Mouse (Mus musculus): ENCODE data around the gene Gadd45gip1.

Gadd45gip1 gene

GRCm38 (mm10) chr8:84832034-84832717, 854 bp downstream of the Gadd45gip1 start:
- DNase-seq (ENCODE audit: low read depth, low spot score): peak; percentile 76

- peak; percentile 30 for DNase-seq (ENCODE audit: low read depth, low spot score)
Measured at GRCm38 (mm10) chr8:84832759-84833742, 1.7 kb downstream of the Gadd45gip1 start.

- DNase-seq (ENCODE audit: low read depth, low spot score): no peak
Measured at GRCm38 (mm10) chr8:84834002-84834865, 2.9 kb downstream of the Gadd45gip1 start.

- no peak for DNase-seq (ENCODE audit: low read depth, low spot score)
Measured at GRCm38 (mm10) chr8:84834866-84835855, 3.8 kb downstream of the Gadd45gip1 start.

GRCm38 (mm10) chr8:84837149-84837911, 6.0 kb downstream of the Gadd45gip1 start:
- DNase-seq (ENCODE audit: low read depth, low spot score): peak; percentile 57

- DNase-seq (ENCODE audit: low read depth, low spot score): no peak
Measured at GRCm38 (mm10) chr8:84837912-84838470, 6.7 kb downstream of the Gadd45gip1 start.

- no peak for DNase-seq (ENCODE audit: low read depth, low spot score)
Measured at GRCm38 (mm10) chr8:84838513-84838912, 7.2 kb downstream of the Gadd45gip1 start.

- no peak for DNase-seq (ENCODE audit: low read depth, low spot score)
Measured at GRCm38 (mm10) chr8:84839411-84839810, 8.1 kb downstream of the Gadd45gip1 start.

GRCm38 (mm10) chr8:84839875-84840247, 8.5 kb downstream of the Gadd45gip1 start:
- no peak for DNase-seq (ENCODE audit: low read depth, low spot score)

- peak; percentile 98 for DNase-seq (ENCODE audit: low read depth, low spot score)
Measured at GRCm38 (mm10) chr8:84840248-84840999, 9.1 kb downstream of the Gadd45gip1 start, which contains the start of gene Rad23a. Rad23a (minus strand) TSS chr8:84840665.

- DNase-seq (ENCODE audit: low read depth, low spot score): no peak
Measured at GRCm38 (mm10) chr8:84841514-84841913, 10.2 kb downstream of the Gadd45gip1 start.

- peak; percentile 61 for DNase-seq (ENCODE audit: low read depth, low spot score)
Measured at GRCm38 (mm10) chr8:84844397-84845070, 13.2 kb downstream of the Gadd45gip1 start.

GRCm38 (mm10) chr8:84845355-84846093, 14.2 kb downstream of the Gadd45gip1 start:
- DNase-seq (ENCODE audit: low read depth, low spot score): no peak

GRCm38 (mm10) chr8:84846094-84846721, 14.9 kb downstream of the Gadd45gip1 start:
- DNase-seq (ENCODE audit: low read depth, low spot score): peak; percentile 60

- DNase-seq (ENCODE audit: low read depth, low spot score): peak; percentile 100
Measured at GRCm38 (mm10) chr8:84846722-84847572, 15.6 kb downstream of the Gadd45gip1 start, which contains the start of gene Calr. Calr (minus strand) TSS chr8:84846934.

All from R1 (cell line).